Mouse (Mus musculus): ENCODE data around the gene Rac1.

GRCm38 (mm10) chr5:143558731-143559130, 30.9 kb upstream of the Rac1 start:
- TF ChIP-seq CTCF (conservative IDR thresholded peaks at IDR 0.05; ENCODE audit: low read length) (no peak), NANOG (IDR thresholded peaks at IDR 0.05; ENCODE audit: borderline replicate concordance, low read length) (no peak), POU5F1 (IDR thresholded peaks at IDR 0.05; ENCODE audit: borderline replicate concordance, low read length) (no peak)

Data from E14TG2a.4 (cell line).